Mouse (Mus musculus) Patski (cell line): ENCODE data around the gene Mmp19. TPM values are rescaled to one million over a fixed set of nuclear protein-coding genes. Genes with fewer than 3 reads are reported as not detected.
"Not testable (repeated sequence)": the region's sequence is repeated elsewhere in the genome, so short reads cannot be mapped to it uniquely, and the experiment has no call there.

ENCODE experiments used
- ATAC-seq: fragments of 100-300 bp; one replicate; pipeline ENCODE4 v1.8.0; 2021
- CTCF ChIA-PET: fragments of 350-600 bp; sonication (Branson Sonifier 250); formaldehyde crosslinking; loops from one replicate; lab custom pipeline; 2022; ENCODE audit warnings: inconsistent platforms; lab: Charles Lee
- POLR2A ChIA-PET: fragments of 350-600 bp; sonication (Branson Sonifier 250); formaldehyde crosslinking; loops from one replicate; lab custom pipeline; 2022; ENCODE audit warnings: antibody characterized with exemption, inconsistent platforms; lab: Charles Lee
- DNase-seq: peaks from one replicate; pipeline ENCODE4 v3.0.0-alpha.2; 2011; ENCODE audit warnings: low read depth, low spot score
- H3K27me3 ChIP-seq: fragments of 371-371 bp; one replicate; pipeline ENCODE4 v1.5.1; 2021
- CTCF ChIP-seq: fragments of 100-300 bp; IDR thresholded peaks from one replicate; pipeline ENCODE4 v1.5.1; 2021
- in situ Hi-C: fragments of 300-500 bp; cut with MboI; formaldehyde crosslinking; loops from 3 replicates; pipeline ENCODE4 v1.11.1; 2018; ENCODE audit warnings: low pct_unique_long_range_greater_than_20kb, mixed read lengths
- polyA plus RNA-seq: library from polyadenylated mRNA; unstranded; gene quantifications from one replicate; pipeline ENCODE4 v1.2.3, GENCODE M21; 2021

Mmp19 gene
- polyA plus RNA-seq, 1 experiment from 2014 or later = 18.6 TPM

DNA sequence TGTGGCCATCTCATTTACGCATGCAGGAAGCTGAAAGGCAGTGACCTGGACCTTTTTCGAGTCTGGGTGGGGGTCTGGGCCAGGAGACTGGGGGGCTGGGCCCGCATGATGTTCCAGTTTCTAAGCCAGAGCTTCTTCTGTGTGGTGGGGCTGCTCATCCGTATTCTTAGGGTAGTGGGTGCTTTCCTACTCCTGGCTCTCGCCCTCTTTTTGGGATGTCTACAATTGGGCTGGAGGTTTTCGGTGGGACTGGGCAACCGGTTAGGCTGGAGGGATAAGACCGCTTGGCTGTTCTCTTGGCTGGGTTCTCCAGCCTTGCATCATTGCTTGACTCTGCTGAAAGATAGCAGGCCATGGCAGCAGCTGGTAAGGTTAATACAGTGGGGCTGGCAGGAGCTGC, 16.3 kb downstream of the Mmp19 start:
- no peak for ATAC-seq
- in situ Hi-C loops = no loop called here
- H3K27me3 ChIP-seq = no peaks in the 10 kb centered on the region
- no peak for DNase-seq
- TF ChIP-seq CTCF = no peak
- POLR2A ChIA-PET = no interaction called here
- CTCF ChIA-PET = interaction anchor here (1.0 to 1.2 kb wide), 2 partner anchors 15 to 41 kb away, joined by 3 read pairs; no protein-coding TSS in a partner anchor

DNA sequence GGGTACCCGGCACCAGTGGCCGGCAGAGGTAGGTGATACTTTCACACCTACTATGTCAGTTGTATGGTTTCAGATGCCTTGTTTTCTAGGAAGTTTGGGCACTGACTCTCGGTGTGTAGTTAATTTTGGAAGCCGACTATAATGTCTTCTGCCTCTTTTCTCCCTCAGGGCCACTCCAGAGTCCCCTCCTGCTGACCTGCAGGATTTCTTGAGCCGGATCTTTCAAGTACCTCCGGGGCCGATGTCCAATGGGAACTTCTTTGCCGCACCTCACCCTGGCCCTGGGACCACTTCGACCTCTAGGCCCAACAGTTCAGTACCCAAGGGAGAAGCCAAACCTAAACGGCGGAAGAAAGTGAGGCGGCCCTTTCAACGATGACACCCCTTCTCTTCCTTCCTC, 26.3 kb downstream of the Mmp19 start, which contains the start of gene Sarnp:
Gene Sarnp (plus strand): TSS at position 301 of the 400 bp plus-strand sequence.
- in situ Hi-C loops = no loop called here

DNA sequence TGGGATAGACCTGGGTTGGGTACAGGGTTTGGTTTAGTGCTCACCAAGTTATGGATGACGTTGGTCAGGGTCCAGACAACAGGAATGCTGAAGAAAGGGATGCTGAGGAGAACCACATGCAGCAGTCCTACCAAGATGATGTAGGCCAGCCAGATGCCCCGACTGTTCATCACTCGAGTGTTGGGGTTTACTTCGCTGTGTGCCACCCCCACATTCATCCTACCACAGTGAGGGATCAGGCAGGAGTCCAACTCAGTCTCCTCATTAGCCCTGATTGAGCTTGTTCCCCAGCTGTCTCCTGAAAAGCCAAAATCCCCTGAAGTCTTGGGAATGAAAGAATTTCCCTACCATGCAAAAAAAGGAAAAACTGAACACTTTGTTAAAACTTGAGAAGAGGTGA, 29.5 kb downstream of the Mmp19 start:
- CTCF ChIA-PET = interaction anchor here (1.4 kb wide), 1 partner anchor 12 kb away, joined by 4 read pairs; no protein-coding TSS in a partner anchor
- in situ Hi-C loops = no loop called here
- POLR2A ChIA-PET = interaction anchor here (0.6 to 1.1 kb wide), 2 partner anchors 17 to 124 kb away, joined by 3 to 4 read pairs; partner anchors contain the start of gene Dnajc14
- no peak for TF ChIP-seq CTCF
- DNase-seq (no peak), ATAC-seq (no peak)
- no peaks in the 10 kb centered on the region for H3K27me3 ChIP-seq

More for the DNA sequence above, 26.3 kb downstream of the Mmp19 start, which contains the start of gene Sarnp:
- ChIA-PET CTCF (no interaction called here), POLR2A (no interaction called here)
- no peaks in the 10 kb centered on the region for H3K27me3 ChIP-seq
- TF ChIP-seq CTCF = no peak
- no peak for DNase-seq
- no peak for ATAC-seq

DNA sequence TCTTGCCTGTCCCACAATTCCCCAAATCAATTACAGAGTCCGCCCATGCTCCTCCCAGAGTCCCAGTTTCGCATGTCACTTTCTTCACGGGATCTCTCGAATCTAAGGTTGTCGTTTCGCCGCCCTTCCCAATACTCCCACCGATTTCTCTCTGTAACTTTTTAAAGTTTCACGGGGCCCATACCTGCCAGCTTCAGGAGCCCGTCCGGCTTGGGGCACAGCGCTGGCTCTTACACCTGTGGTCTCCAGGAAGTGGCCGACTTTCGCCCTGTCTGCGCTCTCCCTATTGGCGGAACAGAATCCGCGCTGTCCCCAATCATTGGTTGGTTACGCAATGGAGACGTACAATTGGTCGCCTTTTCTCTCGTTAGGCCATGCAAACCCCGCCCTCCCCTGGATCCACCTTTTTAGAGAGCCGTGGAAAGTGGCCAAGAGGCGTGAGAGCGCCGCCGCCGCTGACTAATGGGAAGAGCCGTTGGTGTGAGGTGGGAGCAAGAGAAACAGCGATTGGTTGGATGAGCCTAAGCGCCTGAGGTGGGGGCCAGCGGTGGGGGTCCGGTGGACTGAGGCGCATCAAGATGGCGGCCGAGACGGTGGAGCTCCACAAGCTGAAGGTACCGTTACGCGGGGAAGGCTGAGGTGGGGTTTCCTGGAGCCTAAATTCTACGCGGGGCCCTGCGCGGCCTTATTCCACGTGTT, 30.8 kb downstream of the Mmp19 start, which contains the start of gene Ormdl2:
Gene Ormdl2 (minus strand): TSS at position 288 of the 699 bp plus-strand sequence.
- H3K27me3 ChIP-seq = no peaks in the 10 kb centered on the region
- ATAC-seq (peak; percentile 98), DNase-seq (peak; percentile 99)
- in situ Hi-C loops = no loop called here
- ChIA-PET CTCF (interaction anchor here (0.7 to 1.4 kb wide), 4 partner anchors 9 to 115 kb away, joined by 3 to 4 read pairs (median 3); no protein-coding TSS in a partner anchor), POLR2A (interaction anchor here (1.1 to 1.5 kb wide), 2 partner anchors 14 to 18 kb away, joined by 3 to 4 read pairs; partner anchors contain the start of gene Dnajc14)
- TF ChIP-seq CTCF = no peak

DNA sequence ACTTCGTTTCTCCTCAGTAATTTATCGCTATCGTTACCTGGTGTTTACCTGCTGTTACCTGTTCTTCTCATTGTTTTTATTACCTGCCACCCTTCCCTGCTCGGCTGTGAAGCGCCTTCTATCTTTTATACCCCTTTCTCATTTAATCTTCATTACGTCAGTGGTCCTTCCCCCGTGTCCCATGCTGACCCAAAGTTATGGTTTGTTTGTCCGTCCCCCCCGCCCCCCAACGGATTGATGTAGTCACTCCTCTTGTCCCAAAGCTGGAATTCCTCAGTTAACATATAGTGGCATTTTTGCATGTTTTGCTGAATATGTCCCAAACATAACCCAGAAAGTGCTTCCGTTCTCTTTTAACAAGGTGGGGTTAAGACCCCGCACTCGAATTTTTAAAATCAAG, 31.4 kb downstream of the Mmp19 start:
- in situ Hi-C loops = no loop called here
- no peak for ATAC-seq
- H3K27me3 ChIP-seq = no peaks in the 10 kb centered on the region
- no peak for TF ChIP-seq CTCF
- no peak for DNase-seq
- CTCF ChIA-PET = interaction anchor here (1.1 to 1.3 kb wide), 3 partner anchors 18 to 116 kb away, joined by 3 read pairs; partner anchors contain the start of genes Dnajc14 and Tmem198b
- POLR2A ChIA-PET = interaction anchor here (0.6 to 1.5 kb wide), 3 partner anchors 11 to 15 kb away, joined by 3 to 4 read pairs (median 3); no protein-coding TSS in a partner anchor

DNA sequence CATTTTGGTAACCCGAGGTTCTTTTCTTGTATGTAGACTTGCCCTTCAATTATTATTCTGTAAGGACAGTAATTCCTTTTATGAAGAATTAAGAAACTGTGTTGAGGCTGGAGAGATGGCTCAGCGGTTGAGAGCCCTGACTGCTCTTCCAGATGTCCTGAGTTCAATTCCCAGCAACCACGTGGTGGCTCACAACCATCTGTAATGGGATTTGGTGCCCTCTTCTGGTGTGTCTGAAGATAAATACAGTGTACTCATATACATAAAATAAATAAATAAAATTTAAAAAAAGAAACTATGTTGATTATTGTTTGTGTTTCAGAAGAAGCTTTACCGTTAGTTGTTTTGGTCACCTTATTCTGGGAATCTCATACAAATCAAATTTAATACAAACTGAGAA, 32.4 kb downstream of the Mmp19 start:
- ATAC-seq, in situ Hi-C loops, DNase-seq, H3K27me3 ChIP-seq: not testable (repeated sequence)
- TF ChIP-seq CTCF = peak; percentile 50
- ChIA-PET CTCF (interaction anchor here (1.3 kb wide), 1 partner anchor 19 kb away, joined by 3 read pairs; the partner anchor contains the start of genes Dnajc14 and Tmem198b), POLR2A (interaction anchor here (1.1 kb wide), 1 partner anchor 10 kb away, joined by 3 read pairs; no protein-coding TSS in a partner anchor)

DNA sequence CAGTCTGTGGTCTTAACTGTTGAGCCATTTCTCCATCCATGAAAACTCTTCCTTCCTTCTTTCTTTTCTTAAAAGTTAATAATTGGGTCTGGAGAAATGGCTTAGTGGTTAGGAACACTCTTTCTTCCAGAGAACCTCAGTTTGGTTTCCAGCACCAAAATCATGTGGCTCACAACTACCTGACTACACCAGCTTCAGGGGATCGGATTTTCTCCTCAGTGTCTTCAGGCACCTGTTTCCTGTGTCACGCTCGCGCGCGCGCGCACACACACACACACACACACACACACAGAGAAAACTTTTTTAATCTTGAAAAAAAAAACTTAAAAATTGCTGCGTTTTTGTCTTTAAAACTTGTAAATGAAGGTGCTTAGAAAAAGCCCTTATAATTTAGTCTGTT, 33.1 kb downstream of the Mmp19 start:
- CTCF ChIA-PET = no interaction called here
- ATAC-seq = no peak
- in situ Hi-C loops = no loop called here
- POLR2A ChIA-PET = no interaction called here
- TF ChIP-seq CTCF = no peak
- no peak for DNase-seq
- H3K27me3 ChIP-seq = no peaks in the 10 kb centered on the region

DNA sequence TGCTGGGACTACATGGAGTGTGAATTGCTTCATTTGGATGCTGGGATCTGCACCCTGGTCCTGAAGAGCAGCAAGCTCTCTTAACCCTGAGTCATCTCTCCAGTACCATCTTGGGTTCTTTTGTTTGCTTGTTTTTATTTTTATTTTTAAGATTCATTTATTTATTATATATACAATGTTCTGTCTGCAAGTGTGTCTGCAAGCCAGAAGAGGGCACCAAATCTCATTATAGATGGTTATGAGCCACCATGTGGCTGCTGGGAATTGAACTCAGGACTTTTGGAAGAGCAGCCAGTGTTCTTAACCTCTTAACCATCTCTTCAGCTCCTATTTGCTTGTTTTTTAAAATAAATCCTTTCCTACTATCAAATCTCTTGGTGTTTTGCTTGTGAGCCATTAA, 46.7 kb downstream of the Mmp19 start:
- ATAC-seq = no peak
- in situ Hi-C loops = no loop called here

DNA sequence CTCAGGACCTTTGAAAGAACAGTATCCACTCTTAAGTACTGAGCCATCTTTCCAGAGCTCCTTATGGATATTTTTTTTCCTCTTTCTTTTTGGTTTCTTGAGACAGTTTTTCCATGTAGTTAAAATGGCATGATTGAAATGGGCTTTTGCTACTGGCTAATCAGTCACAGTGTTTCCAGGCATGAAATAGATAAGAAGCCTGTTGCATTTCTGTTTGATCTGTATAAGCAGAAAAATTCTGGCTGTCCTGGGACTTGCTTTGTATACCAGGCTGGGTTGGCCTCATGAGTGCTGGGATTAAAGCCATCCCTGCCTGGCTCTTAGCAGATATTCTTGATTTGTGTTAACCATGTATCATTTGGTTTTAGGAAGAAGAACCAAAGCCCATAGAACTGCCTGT, 48.7 kb downstream of the Mmp19 start:
- ChIA-PET CTCF (no interaction called here), POLR2A (no interaction called here)
- TF ChIP-seq CTCF = no peak
- in situ Hi-C loops = no loop called here
- ATAC-seq = no peak
- DNase-seq = no peak
- H3K27me3 ChIP-seq = no peaks in the 10 kb centered on the region

More for the DNA sequence above, 46.7 kb downstream of the Mmp19 start:
- ChIA-PET POLR2A (no interaction called here), CTCF (interaction anchor here (1.0 kb wide), 1 partner anchor 13 kb away, joined by 3 read pairs; no protein-coding TSS in a partner anchor)
- DNase-seq = no peak
- H3K27me3 ChIP-seq = no peaks in the 10 kb centered on the region
- TF ChIP-seq CTCF = peak; percentile 57

DNA sequence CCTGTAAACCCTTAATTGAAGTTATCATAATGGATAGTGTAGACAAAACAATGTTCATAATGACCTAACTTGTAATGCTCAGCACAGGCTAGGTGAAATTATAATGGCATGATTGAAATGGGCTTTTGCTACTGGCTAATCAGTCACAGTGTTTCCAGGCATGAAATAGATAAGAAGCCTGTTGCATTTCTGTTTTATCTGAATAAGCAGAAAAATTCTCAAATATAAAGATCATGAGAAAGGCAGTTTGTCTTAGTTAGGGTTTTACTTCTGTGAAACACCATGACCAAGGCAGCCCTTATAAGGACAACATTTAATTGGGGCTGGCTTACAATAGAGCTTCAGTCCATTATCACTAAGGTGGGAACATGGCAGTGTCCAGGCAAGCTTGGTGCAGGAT, 49.9 kb downstream of the Mmp19 start:
- DNase-seq (no peak), ATAC-seq (no peak)
- ChIA-PET POLR2A (no interaction called here), CTCF (interaction anchor here (1.0 to 1.1 kb wide), 2 partner anchors 52 to 73 kb away, joined by 3 read pairs; no protein-coding TSS in a partner anchor)
- in situ Hi-C loops = loop anchor here (5.0 kb wide), 1 partner anchor 57 kb away; no protein-coding TSS in a partner anchor
- no peak for TF ChIP-seq CTCF
- no peaks in the 10 kb centered on the region for H3K27me3 ChIP-seq
